Mouse (Mus musculus) embryonic facial prominence, embryonic 13.5 days (tissue): Measurements from ENCODE around the gene Gna14. TPM values are rescaled to one million over a fixed set of nuclear protein-coding genes. Genes with fewer than 3 reads are reported as not detected.
A peak's percentile ranks its signal among the peaks of the same experiment; 100 is the strongest.

Source experiments
- ATAC-seq: fragments of 200-750 bp; cut with Nextera tagmentation; 2 replicates; pipeline ENCODE4 v1.8.0; 2017; ENCODE audit warnings: low read depth; ENCODE audit not compliant: insufficient number of reproducible peaks, insufficient read depth, low FRiP score, low TSS enrichment
- H3K27ac ChIP-seq: fragments of 300-500 bp; sonication (generic); 2 replicates; pipeline ENCODE4 v1.5.1; 2015; ENCODE audit warnings: moderate library complexity, mild to moderate bottlenecking, inconsistent platforms
- H3K27me3 ChIP-seq: fragments of 300-500 bp; sonication (generic); 2 replicates; pipeline ENCODE4 v1.6.1; 2015; ENCODE audit warnings: mild to moderate bottlenecking, inconsistent platforms
- H3K36me3 ChIP-seq: fragments of 300-500 bp; sonication (generic); 2 replicates; pipeline ENCODE4 v1.6.1; 2015; ENCODE audit warnings: mild to moderate bottlenecking, inconsistent platforms
- H3K4me1 ChIP-seq: fragments of 300-500 bp; sonication (generic); 2 replicates; pipeline ENCODE4 v1.6.1; 2015; ENCODE audit warnings: inconsistent platforms
- H3K4me2 ChIP-seq: fragments of 300-500 bp; sonication (generic); 2 replicates; pipeline ENCODE4 v1.6.1; 2015; ENCODE audit warnings: moderate library complexity, mild to moderate bottlenecking, inconsistent platforms
- H3K4me3 ChIP-seq: fragments of 300-500 bp; sonication (generic); 2 replicates; pipeline ENCODE4 v1.5.1; 2015; ENCODE audit warnings: mild to moderate bottlenecking, inconsistent platforms
- H3K9ac ChIP-seq: fragments of 300-500 bp; sonication (generic); 2 replicates; pipeline ENCODE4 v1.6.1; 2015; ENCODE audit warnings: mild to moderate bottlenecking, inconsistent platforms
- H3K9me3 ChIP-seq: fragments of 300-500 bp; sonication (generic); 2 replicates; pipeline ENCODE4 v1.6.1; 2016; ENCODE audit warnings: inconsistent platforms
- WGBS: fragments of 180-500 bp; shearing (Covaris S2); methylation state at CpG from one replicate; pipeline ENCODE4 v1.1.7; 2015; ENCODE audit warnings: mixed read lengths; 5-methylcytosine and 5-hydroxymethylcytosine counted together
- polyA plus RNA-seq: library from polyadenylated mRNA; unstranded; fragments of >200 nt; fragmentation: Nextera tagmentation; extraction: Ambion mirVana; gene quantifications from 2 replicates; pipeline ENCODE4 v1.2.1, GENCODE M21; 2015

Gna14 gene
- polyA plus RNA-seq, 1 experiment from 2014 or later, result 2.5 TPM

GRCm38 (mm10) chr19:16484671-16485070 is 49.1 kb downstream of the Gna14 start:
- ATAC-seq, result no peak
- H3K36me3 ChIP-seq, result no peaks in the 10 kb centered on the region
- no peaks in the 10 kb centered on the region for H3K27me3 ChIP-seq
- 0 out of 2 replicates have a peak, but pooled peaks cover 4% of the 10 kb centered on the region for H3K4me1 ChIP-seq
- no peaks in the 10 kb centered on the region for H3K9me3 ChIP-seq
- 52% methylated on average over 5 of the region's 5 CpGs for WGBS
- H3K4me3 ChIP-seq, result no peak overlapping the region
- H3K9ac ChIP-seq, result no peak overlapping the region
- no peak overlapping the region for H3K4me2 ChIP-seq
- no peak overlapping the region for H3K27ac ChIP-seq

- Histone ChIP-seq H3K27ac (peak overlapping the region; percentile 71), H3K27me3 (no peaks in the 10 kb centered on the region), H3K4me1 (peaks cover 22% of the 10 kb centered on the region), H3K9me3 (no peaks in the 10 kb centered on the region), H3K9ac (no peak overlapping the region), H3K4me2 (peak overlapping the region; percentile 23), H3K4me3 (no peak overlapping the region), H3K36me3 (no peaks in the 10 kb centered on the region)
- ATAC-seq, result no peak
- 29% methylated on average over 12 of the region's 12 CpGs for WGBS
Observed at GRCm38 (mm10) chr19:16490756-16491155, 55.2 kb downstream of the Gna14 start.

GRCm38 (mm10) chr19:16491497-16491896 is 55.9 kb downstream of the Gna14 start:
- 12% methylated on average over 7 of the region's 7 CpGs for WGBS
- ATAC-seq, result no peak

DNA sequence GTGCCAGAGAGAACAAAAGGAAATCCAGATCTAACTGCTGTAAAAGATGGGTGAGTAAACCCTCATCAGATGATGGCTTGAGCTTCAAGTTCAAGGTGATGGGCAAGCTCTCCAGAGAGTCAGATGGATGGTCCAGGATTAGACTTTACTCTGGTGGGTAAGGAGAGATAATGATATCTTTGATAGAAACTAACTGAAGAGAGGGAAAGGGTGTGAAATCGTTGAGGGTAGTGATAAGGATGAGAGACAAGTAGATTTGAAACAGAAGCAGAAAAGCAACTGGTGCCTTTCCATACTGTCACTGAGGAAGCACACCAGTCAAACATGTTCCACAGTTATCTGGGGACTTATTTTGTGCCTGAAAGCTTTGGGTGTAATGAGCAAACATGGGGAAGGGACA is 56.9 kb downstream of the Gna14 start:
- no peaks in the 10 kb centered on the region for H3K9me3 ChIP-seq
- WGBS, result 90% methylated on average over 1 of the region's 1 CpGs
- no peak overlapping the region for H3K4me2 ChIP-seq
- no peaks in the 10 kb centered on the region for H3K36me3 ChIP-seq
- ATAC-seq, result no peak
- peaks cover 22% of the 10 kb centered on the region for H3K4me1 ChIP-seq
- no peak overlapping the region for H3K27ac ChIP-seq
- H3K4me3 ChIP-seq, result no peak overlapping the region
- H3K9ac ChIP-seq, result no peak overlapping the region
- H3K27me3 ChIP-seq, result no peaks in the 10 kb centered on the region

More at GRCm38 (mm10) chr19:16491497-16491896, 55.9 kb downstream of the Gna14 start:
- Histone ChIP-seq H3K4me1 (peaks cover 22% of the 10 kb centered on the region), H3K4me2 (0 out of 2 replicates have a peak overlapping the region, but pooled peaks have one; percentile 16), H3K36me3 (no peaks in the 10 kb centered on the region), H3K4me3 (no peak overlapping the region), H3K9me3 (no peaks in the 10 kb centered on the region), H3K9ac (no peak overlapping the region), H3K27ac (peak overlapping the region; percentile 71), H3K27me3 (no peaks in the 10 kb centered on the region)

- no peak overlapping the region for H3K4me3 ChIP-seq
- no peaks in the 10 kb centered on the region for H3K27me3 ChIP-seq
- no peak for ATAC-seq
- no peak overlapping the region for H3K9ac ChIP-seq
- no peaks in the 10 kb centered on the region for H3K36me3 ChIP-seq
- peaks cover 22% of the 10 kb centered on the region for H3K4me1 ChIP-seq
- no peak overlapping the region for H3K27ac ChIP-seq
- H3K4me2 ChIP-seq, result no peak overlapping the region
- WGBS, result 85% methylated on average over 10 of the region's 10 CpGs
- no peaks in the 10 kb centered on the region for H3K9me3 ChIP-seq
Observed at GRCm38 (mm10) chr19:16494816-16495516, 59.4 kb downstream of the Gna14 start.

DNA sequence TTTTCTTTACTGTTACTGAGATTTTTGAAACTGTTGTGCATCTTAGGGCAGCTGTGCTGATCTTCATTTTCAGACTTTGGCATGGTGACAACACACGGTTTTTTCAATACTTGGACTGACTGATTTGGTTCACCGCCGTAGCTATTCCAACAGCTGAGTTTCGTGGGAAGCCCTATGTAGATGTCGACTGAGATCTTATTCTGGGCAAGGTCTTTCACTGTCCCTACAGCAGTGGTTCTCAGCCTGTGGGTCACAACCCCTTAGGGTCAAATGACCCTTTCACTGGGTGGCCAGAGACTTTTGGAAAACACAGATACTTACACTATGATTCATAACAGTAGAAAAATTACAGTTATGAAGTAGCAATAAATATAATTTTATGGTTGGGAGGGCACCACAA is 60.5 kb downstream of the Gna14 start:
- no peak overlapping the region for H3K4me2 ChIP-seq
- no peaks in the 10 kb centered on the region for H3K36me3 ChIP-seq
- H3K4me1 ChIP-seq, result peaks cover 13% of the 10 kb centered on the region
- H3K27me3 ChIP-seq, result no peaks in the 10 kb centered on the region
- no peaks in the 10 kb centered on the region for H3K9me3 ChIP-seq
- WGBS, result 74% methylated on average over 5 of the region's 5 CpGs
- H3K27ac ChIP-seq, result no peak overlapping the region
- no peak overlapping the region for H3K4me3 ChIP-seq
- no peak for ATAC-seq
- no peak overlapping the region for H3K9ac ChIP-seq

DNA sequence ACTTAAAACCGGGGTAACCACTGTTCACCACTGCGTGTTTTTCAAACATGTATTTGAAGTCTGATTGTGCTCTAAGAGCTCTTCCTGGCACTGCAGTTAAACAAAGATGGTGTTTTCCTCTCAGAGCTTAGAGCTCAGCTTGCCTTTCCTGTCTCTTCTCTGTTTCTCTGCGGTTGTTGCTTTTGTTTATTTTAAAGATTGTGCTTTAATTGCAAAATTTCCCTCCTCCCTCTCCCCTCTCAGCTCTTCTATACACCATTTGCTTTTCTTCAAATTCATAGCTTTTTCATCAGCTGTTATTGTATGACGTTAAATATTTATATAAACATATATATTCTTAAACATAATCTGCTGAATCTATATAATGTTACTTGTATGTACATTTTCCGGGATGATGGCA is 66.5 kb downstream of the Gna14 start:
- Histone ChIP-seq H3K9ac (no peak overlapping the region), H3K4me3 (no peak overlapping the region), H3K27ac (0 out of 2 replicates have a peak overlapping the region, but pooled peaks have one; percentile 7), H3K4me2 (no peak overlapping the region), H3K4me1 (peaks cover 11% of the 10 kb centered on the region; the same call in 1 of the 2 replicates), H3K9me3 (no peaks in the 10 kb centered on the region), H3K27me3 (no peaks in the 10 kb centered on the region), H3K36me3 (no peaks in the 10 kb centered on the region)
- ATAC-seq, result no peak
- 45% methylated on average over 5 of the region's 5 CpGs for WGBS

DNA sequence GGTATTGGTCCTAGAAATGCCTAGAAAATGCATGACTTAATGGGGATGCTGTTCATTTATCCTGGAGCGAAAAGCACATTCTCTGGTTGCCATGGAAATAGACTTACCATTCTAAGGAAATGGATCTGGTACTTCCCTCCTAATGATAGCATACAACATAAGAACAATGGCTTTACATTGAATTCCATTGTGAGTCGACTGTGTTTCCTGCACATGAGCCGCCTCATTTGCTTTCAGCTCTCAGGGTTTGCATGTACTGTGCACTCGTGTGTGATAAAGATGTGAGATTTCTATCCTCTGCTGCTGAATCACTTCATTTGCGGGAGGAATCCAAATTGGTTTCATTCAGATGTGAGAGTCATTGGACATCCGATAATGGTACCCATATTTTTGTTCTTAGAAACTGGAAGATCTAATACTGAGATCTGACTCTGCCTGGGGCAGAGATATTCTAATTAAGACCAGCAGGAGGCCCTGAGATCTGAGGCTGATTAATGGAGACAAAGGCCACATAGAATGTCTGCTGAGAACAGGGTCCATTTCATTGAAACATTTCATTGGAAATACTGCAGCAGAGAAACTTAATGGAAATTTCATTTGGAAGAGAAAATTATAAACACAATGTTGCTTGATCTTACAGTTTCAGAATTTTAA is 71.3 kb downstream of the Gna14 start:
- no peaks in the 10 kb centered on the region for H3K27me3 ChIP-seq
- ATAC-seq, result no peak
- no peaks in the 10 kb centered on the region for H3K9me3 ChIP-seq
- H3K36me3 ChIP-seq, result no peaks in the 10 kb centered on the region
- no peak overlapping the region for H3K27ac ChIP-seq
- 25% methylated on average over 6 of the region's 6 CpGs for WGBS
- peaks cover 8% of the 10 kb centered on the region; the same call in 1 of the 2 replicates for H3K4me1 ChIP-seq
- no peak overlapping the region for H3K4me3 ChIP-seq
- no peak overlapping the region for H3K9ac ChIP-seq
- H3K4me2 ChIP-seq, result no peak overlapping the region

GRCm38 (mm10) chr19:16510343-16511080 is 75.0 kb downstream of the Gna14 start:
- no peak overlapping the region for H3K27ac ChIP-seq
- no peak for ATAC-seq
- no peak overlapping the region for H3K4me2 ChIP-seq
- 0 out of 2 replicates have a peak, but pooled peaks cover 7% of the 10 kb centered on the region for H3K4me1 ChIP-seq
- no peaks in the 10 kb centered on the region for H3K9me3 ChIP-seq
- 82% methylated on average over 10 of the region's 10 CpGs for WGBS
- H3K36me3 ChIP-seq, result no peaks in the 10 kb centered on the region
- H3K27me3 ChIP-seq, result no peaks in the 10 kb centered on the region
- H3K4me3 ChIP-seq, result no peak overlapping the region
- no peak overlapping the region for H3K9ac ChIP-seq

GRCm38 (mm10) chr19:16511081-16511420 is 75.5 kb downstream of the Gna14 start:
- WGBS, result 75% methylated on average over 2 of the region's 2 CpGs
- Histone ChIP-seq H3K9ac (no peak overlapping the region), H3K4me2 (no peak overlapping the region)

GRCm38 (mm10) chr19:16514201-16514600 is 78.6 kb downstream of the Gna14 start:
- Histone ChIP-seq H3K27me3 (no peaks in the 10 kb centered on the region), H3K9ac (no peak overlapping the region), H3K4me1 (no peaks in the 10 kb centered on the region), H3K27ac (no peak overlapping the region), H3K36me3 (no peaks in the 10 kb centered on the region), H3K9me3 (no peaks in the 10 kb centered on the region), H3K4me3 (no peak overlapping the region), H3K4me2 (no peak overlapping the region)
- 77% methylated on average over 4 of the region's 4 CpGs for WGBS
- ATAC-seq, result no peak

More at GRCm38 (mm10) chr19:16511081-16511420, 75.5 kb downstream of the Gna14 start:
- Histone ChIP-seq H3K27me3 (no peaks in the 10 kb centered on the region), H3K4me3 (no peak overlapping the region), H3K27ac (no peak overlapping the region), H3K9me3 (no peaks in the 10 kb centered on the region), H3K4me1 (0 out of 2 replicates have a peak, but pooled peaks cover 3% of the 10 kb centered on the region), H3K36me3 (no peaks in the 10 kb centered on the region)
- ATAC-seq, result no peak
